Mouse (Mus musculus) gastrocnemius, postnatal 25 days (tissue): ENCODE results near the gene Chst8. TPM values are rescaled to one million over a fixed set of nuclear protein-coding genes. Genes with fewer than 3 reads are reported as not detected.

Source experiments
- DNase-seq: peaks from one replicate; pipeline ENCODE4 v3.0.0; 2022
- total RNA-seq, 2 experiments: library from RNA; stranded (reverse); gene quantifications; 1 replicate in 1 of 2; 2 replicates in 1 of 2; pipeline ENCODE4 v1.2.3; 2021

Gene Chst8
- total RNA-seq, 2 experiments from 2014 or later: 0.13 to 0.43 TPM

DNA sequence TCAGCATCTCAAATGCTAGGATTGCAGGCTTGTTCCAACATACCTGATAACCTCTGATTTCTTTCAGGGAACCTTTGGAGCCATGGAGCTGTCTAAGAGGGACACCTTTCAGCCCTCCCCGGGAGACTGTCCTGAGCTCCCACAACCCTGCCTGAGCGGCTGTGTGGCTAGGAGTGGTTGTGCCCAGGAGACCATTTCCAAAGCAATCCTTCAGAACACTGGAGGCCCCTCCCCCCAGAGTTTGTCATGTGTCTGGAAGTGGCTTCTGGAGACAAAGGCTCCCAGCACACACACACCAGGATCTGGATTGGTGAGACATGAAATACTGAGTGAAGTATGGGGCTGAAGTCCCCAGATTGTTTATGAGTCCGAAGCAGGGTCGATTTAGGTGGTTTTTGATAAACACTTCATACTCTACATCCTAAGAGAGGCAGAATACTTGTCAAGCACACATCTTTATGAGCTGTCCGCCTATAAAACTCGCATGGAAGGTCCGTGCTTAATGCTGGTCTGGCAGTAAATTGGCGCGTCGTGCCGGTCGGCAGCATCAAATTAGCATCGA lies 12.5 kb downstream of the Chst8 start:
- DNase-seq: no peak

GRCm38 (mm10) chr7:34799404-34799771 lies 13.1 kb downstream of the Chst8 start:
- no peak for DNase-seq

DNA sequence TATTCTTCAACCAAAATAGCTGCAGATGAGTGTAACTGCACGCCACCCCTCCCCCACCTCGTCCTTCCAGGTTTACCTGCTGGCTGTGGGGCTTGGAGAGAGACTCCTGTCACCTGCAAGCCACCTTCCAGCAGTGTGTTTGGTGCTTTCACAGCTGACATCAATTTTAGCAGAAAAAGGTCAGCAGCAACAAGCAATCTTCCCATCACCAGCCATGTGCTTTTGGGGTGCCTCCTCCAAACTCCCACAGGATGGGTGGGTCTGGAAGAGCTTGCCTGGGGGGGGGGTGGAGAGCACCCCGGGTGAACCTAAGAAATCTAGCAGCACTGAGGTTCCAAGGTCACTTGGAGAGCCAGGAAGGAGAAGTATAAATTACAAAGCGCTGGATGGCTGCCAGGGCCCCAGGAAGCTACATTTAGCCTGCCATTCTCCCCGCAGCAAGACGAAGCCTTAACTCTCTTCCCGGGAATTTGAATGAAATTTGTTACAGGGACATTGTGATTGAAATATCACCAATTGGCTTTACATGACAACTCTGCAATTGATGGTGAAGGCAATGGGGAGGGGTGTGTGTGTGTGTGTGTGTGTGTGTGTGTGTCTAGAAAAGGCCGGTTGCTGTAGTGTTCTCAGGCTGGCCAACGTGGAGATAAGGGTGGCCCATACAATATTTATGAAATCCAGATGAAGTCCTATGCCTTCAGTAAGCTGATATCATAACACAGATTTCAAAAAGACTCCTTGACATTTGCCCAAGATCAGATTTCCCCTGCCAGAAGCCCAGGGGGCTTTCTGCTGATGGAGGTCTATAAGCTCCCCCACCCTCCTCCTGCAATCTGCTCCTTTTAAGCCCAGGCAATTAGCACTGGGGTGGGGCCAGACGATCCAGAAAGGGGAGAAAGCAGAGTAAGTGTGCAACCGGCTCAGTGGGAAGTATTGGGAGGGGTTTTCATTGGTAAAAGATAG lies 13.8 kb downstream of the Chst8 start:
- no peak for DNase-seq

GRCm38 (mm10) chr7:34798039-34798438 lies 14.5 kb downstream of the Chst8 start:
- DNase-seq: no peak

GRCm38 (mm10) chr7:34790459-34790858 lies 22.1 kb downstream of the Chst8 start:
- no peak for DNase-seq

GRCm38 (mm10) chr7:34787171-34787570 lies 25.3 kb downstream of the Chst8 start:
- no peak for DNase-seq

DNA sequence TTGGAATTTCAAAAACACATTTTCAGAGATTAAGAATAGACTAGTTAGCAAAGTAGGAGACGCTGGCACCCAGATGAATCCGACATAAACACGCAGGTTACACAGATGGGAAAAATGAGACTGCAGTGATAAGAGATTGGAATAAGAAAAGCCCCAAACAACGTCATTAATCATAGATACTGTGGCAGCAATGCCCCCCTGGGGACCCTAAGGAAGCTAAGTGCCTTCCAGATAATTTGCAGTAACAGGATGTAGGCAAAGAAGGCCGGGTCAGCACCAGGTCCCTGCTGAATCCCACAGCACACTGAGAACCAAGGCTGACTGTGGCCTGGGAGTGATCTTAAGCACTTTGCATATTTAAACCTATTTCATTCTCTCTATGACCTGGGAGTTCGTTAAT lies 27.5 kb downstream of the Chst8 start:
- DNase-seq: no peak

- no peak for DNase-seq
These were observed 28.0 kb downstream of the Chst8 start for GRCm38 (mm10) chr7:34784469-34784868.

GRCm38 (mm10) chr7:34781988-34782387 lies 30.5 kb downstream of the Chst8 start:
- no peak for DNase-seq

DNA sequence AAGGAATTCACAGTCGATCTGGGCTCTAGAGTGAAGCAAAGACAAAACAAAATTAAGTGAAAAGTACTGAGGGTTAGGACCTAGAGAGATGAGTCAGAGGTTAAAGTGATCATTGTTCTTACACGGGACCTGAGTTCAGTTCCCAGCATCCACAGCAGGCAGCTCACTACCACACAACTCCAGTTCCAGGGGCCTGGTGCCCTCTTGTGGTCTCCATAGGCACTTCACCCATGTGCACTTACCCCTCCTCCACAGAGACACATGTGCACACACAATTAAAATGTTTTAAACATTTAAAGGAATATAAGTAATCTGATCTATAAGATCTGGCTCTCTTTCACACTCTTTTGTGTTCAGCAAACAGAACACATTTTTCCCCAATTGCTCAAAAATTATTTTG lies 31.3 kb downstream of the Chst8 start:
- DNase-seq: no peak

DNA sequence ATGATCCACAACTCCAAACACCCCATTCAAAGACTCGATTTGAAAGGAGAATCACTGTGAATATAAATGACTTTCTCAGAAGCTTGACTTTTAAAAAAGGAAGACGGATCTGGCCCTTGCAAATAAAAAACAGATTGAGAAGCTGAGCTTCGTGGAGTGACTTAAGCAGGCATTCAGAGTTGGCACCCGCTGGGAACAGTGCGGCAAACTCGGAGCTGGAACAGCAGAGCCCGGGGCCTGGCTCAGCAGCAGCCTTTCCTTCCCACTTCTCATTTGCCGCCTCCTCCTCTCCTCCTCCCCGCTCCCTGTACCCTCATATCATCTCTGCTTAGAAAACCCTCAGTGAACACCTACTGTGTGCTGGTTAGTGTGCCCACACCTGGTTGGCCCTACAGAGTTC lies 34.1 kb downstream of the Chst8 start:
- no peak for DNase-seq

GRCm38 (mm10) chr7:34775659-34776058 lies 36.9 kb downstream of the Chst8 start:
- no peak for DNase-seq

- DNase-seq: no peak
These were observed 37.6 kb downstream of the Chst8 start for GRCm38 (mm10) chr7:34774947-34775346.

DNA sequence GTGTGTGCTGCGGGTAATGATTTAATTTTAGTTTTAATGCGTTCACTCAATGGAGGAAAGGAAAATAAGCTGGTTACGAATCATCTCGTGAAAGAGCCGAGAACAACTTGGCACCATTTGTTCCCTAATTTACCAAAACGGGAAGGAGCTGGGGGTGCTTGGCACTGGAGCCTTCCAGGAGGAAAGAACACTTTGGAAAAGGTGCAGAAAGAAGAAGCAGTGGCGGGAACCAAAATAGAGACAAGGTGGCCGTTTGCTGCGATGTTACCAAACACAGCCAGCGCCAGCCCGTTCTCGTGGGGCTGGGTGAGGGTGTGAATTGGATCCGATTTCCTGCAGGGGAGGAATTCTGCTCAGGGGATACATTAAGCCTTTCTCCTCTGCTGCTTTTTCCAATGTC lies 38.5 kb downstream of the Chst8 start:
- DNase-seq: no peak

DNA sequence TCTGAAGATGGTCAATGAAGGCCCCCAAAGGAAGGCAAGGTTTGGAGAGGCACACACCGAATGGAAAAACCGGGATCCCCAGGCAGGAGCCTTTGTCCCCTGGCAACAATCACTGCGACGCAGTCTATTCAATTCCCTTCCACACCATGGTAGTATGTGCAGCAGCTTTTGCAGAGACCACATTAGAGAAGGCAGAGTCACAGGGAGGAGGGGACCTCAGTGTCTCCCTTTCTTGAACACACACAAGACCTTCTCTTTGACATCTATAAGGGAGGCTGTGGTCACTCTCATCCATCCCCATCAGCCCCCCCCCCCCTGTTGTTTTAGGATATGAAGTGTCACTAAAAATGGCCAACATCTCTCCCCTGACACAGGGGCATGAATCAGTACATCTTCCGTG lies 39.2 kb downstream of the Chst8 start:
- no peak for DNase-seq

DNA sequence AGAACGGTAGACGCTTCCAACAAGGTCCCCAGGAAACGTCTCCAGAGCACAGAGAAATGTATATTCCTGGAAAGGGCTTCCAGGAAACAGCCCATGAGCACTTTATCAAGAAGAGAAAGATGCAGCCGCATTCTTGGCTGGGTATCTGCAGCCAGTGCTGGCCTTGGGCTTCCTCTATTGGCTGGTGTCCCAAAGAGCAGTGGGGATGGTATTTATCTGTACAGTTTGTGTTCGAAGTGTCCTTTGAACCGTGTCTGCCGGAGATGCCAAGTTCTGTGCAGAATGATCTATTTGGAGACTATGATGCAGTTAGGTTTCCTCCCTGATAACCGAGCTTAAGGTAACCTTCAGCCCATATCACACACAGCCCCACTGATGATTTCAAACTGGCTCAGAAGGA lies 43.0 kb downstream of the Chst8 start:
- DNase-seq: no peak

DNA sequence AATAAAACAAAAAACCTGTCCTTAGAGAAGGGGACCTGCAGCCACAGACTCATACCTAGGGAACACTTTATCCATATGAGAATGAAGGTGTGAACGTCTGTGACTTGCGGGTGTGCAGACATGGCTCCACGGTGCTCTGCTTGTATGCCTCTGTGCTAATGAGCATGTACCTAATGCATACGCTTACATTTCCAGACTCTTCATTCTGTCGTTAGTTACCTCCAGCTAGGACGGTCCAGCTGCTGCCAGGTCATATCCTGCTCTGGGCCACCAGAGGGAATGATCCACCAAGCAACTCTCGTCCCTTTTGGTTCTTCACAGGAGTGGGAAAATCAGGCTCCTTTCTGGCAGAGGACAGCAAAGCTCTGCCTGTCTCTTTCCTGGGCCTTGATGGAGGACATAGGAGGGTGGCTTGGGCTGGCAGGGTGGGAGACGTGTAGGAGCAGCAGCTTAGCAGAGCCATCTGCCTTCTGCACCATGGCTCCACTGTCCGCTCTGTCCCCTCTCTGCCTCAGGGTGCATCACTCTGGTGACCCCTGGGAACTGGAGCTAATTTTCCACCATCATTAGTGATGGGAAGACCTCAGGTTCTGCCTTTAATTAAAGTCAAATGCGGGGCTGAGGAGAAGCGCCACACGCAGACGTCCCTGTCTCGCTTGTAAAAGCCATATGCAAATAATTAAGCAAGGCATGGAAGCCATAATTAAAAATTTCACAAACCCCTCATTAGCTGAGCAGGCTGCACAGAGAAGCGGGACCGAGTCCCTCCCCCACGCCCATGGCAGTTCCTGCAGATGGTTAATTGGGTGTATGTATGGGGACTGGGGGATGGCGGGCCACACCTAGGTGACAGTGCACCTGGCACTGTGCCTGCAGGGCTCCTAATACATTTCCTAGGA lies 48.0 kb downstream of the Chst8 start:
- no peak for DNase-seq

GRCm38 (mm10) chr7:34759378-34759822 lies 53.1 kb downstream of the Chst8 start:
- DNase-seq: no peak

DNA sequence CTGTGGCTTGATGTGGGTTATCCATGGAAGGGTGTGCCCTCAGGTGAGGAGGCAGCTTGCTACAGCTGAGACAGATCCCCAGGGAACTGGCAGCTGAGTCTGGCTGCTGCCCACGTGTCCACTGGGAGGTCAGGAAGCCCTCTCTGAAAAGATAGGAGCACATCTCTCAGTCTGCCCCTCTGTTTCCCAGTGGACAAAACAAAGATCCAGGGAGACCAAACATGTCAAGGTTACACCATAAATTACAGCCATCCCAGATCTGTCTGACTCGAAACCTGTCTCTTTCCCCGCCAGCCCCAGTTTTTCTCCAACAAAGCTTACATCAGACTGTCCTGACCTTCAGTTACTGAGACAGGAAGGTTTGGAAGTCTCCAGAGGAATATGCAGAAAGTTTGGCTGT lies 53.8 kb downstream of the Chst8 start:
- no peak for DNase-seq

GRCm38 (mm10) chr7:34757513-34757912 lies 55.0 kb downstream of the Chst8 start:
- DNase-seq: no peak

GRCm38 (mm10) chr7:34753140-34753886 lies 59.2 kb downstream of the Chst8 start:
- DNase-seq: no peak
